Mouse (Mus musculus) cerebellum, adult 2 months (tissue): ENCODE results near the gene Panx3. TPM values are rescaled to one million over a fixed set of nuclear protein-coding genes. Genes with fewer than 3 reads are reported as not detected.

Source experiments
- DNase-seq, 2 experiments: peaks; one replicate each; pipeline ENCODE4 v3.0.0; 2021
- H3K27ac ChIP-seq: fragments of 200-500 bp; 2 replicates; pipeline ENCODE4 v1.5.1; 2012; ENCODE audit warnings: low read length, control low read depth, inconsistent platforms; ENCODE audit not compliant: insufficient read depth
- H3K27me3 ChIP-seq: fragments of 200-500 bp; 2 replicates; pipeline ENCODE4 v1.6.1; 2012; ENCODE audit warnings: inconsistent platforms, mild to moderate bottlenecking, low read length, moderate library complexity; ENCODE audit not compliant: control insufficient read depth, insufficient read depth
- H3K4me1 ChIP-seq: fragments of 200-500 bp; 2 replicates; pipeline ENCODE4 v1.6.1; 2011; ENCODE audit warnings: low read length; ENCODE audit not compliant: control insufficient read depth, insufficient read depth
- H3K4me3 ChIP-seq: fragments of 200-500 bp; replicated peaks from 2 replicates; pipeline ENCODE3; 2011; ENCODE audit warnings: mild to moderate bottlenecking, low read depth, low read length, control low read depth; ENCODE audit not compliant: insufficient read depth
- CTCF ChIP-seq: fragments of 200-500 bp; IDR thresholded peaks from 2 replicates; pipeline ENCODE4 v1.5.1; 2011; ENCODE audit warnings: low read depth, mild to moderate bottlenecking, control low read depth, low read length, moderate library complexity, borderline replicate concordance; ENCODE audit not compliant: insufficient read depth
- POLR2A ChIP-seq: fragments of 200-500 bp; IDR thresholded peaks from 2 replicates; pipeline ENCODE4 v1.6.1; 2011; ENCODE audit warnings: low read length, control low read depth, borderline replicate concordance; ENCODE audit not compliant: insufficient read depth
- WGBS: fragments of 180-500 bp; shearing (Covaris S2); methylation state at CpG from one replicate; pipeline ENCODE4 v1.1.7; 2018; 5-methylcytosine and 5-hydroxymethylcytosine counted together
- polyA plus RNA-seq: library from polyadenylated mRNA; depleted of rRNA; stranded (reverse); fragments of >200 nt; gene quantifications from 2 replicates; pipeline ENCODE4 v1.2.3, GENCODE M21; 2012

The Panx3 gene
- polyA plus RNA-seq, 1 experiment = not detected

GRCm38 (mm10) chr9:37650639-37651038, 18.4 kb downstream of the Panx3 start:
- TF ChIP-seq CTCF = no peak
- TF ChIP-seq POLR2A = no peak
- DNase-seq = no peak
- WGBS = 78% methylated on average over 5 of the region's 5 CpGs
- no peaks in the 10 kb centered on the region for H3K4me1 ChIP-seq
- H3K4me3 ChIP-seq = no peak overlapping the region
- H3K27ac ChIP-seq = no peak overlapping the region
- H3K27me3 ChIP-seq = no peaks in the 10 kb centered on the region

GRCm38 (mm10) chr9:37646246-37646645, 22.8 kb downstream of the Panx3 start:
- WGBS = 62% methylated on average over 3 of the region's 3 CpGs
- H3K4me3 ChIP-seq = no peak overlapping the region
- no peaks in the 10 kb centered on the region for H3K4me1 ChIP-seq
- TF ChIP-seq POLR2A (no peak), CTCF (no peak)
- no peak overlapping the region for H3K27ac ChIP-seq
- DNase-seq = no peak
- no peaks in the 10 kb centered on the region for H3K27me3 ChIP-seq

- Histone ChIP-seq H3K4me1 (no peaks in the 10 kb centered on the region), H3K27ac (no peak overlapping the region), H3K27me3 (no peaks in the 10 kb centered on the region), H3K4me3 (no peak overlapping the region)
- no peak for DNase-seq
- TF ChIP-seq POLR2A (no peak), CTCF (no peak)
- WGBS = 91% methylated on average over 3 of the region's 3 CpGs
These were observed 30.3 kb downstream of the Panx3 start for GRCm38 (mm10) chr9:37638721-37639120.

- H3K27me3 ChIP-seq = no peaks in the 10 kb centered on the region
- no peak for DNase-seq
- TF ChIP-seq CTCF = no peak
- no peak for TF ChIP-seq POLR2A
- no peaks in the 10 kb centered on the region for H3K4me1 ChIP-seq
- no peak overlapping the region for H3K4me3 ChIP-seq
- 32% methylated on average over 6 of the region's 6 CpGs for WGBS
- H3K27ac ChIP-seq = no peak overlapping the region
These were observed 32.1 kb downstream of the Panx3 start for GRCm38 (mm10) chr9:37636800-37637542.

GRCm38 (mm10) chr9:37636335-37636734, 32.7 kb downstream of the Panx3 start:
- no peaks in the 10 kb centered on the region for H3K27me3 ChIP-seq
- no peak overlapping the region for H3K4me3 ChIP-seq
- peak; percentile 60 to 65 for DNase-seq
- 13% methylated on average over 7 of the region's 7 CpGs for WGBS
- no peaks in the 10 kb centered on the region for H3K4me1 ChIP-seq
- H3K27ac ChIP-seq = no peak overlapping the region
- TF ChIP-seq POLR2A (no peak), CTCF (peak; percentile 90)

- Histone ChIP-seq H3K4me1 (no peaks in the 10 kb centered on the region), H3K4me3 (no peak overlapping the region), H3K27ac (no peak overlapping the region), H3K27me3 (no peaks in the 10 kb centered on the region)
- TF ChIP-seq POLR2A = no peak
- TF ChIP-seq CTCF = no peak
- no peak for DNase-seq
- 95% methylated on average over 3 of the region's 3 CpGs for WGBS
These were observed 34.8 kb downstream of the Panx3 start for GRCm38 (mm10) chr9:37634269-37634668.

GRCm38 (mm10) chr9:37632305-37632704, 36.7 kb downstream of the Panx3 start:
- no peak for TF ChIP-seq POLR2A
- TF ChIP-seq CTCF = no peak
- no peak overlapping the region for H3K4me3 ChIP-seq
- no peak for DNase-seq
- no peaks in the 10 kb centered on the region for H3K4me1 ChIP-seq
- WGBS = 93% methylated on average over 2 of the region's 2 CpGs
- no peaks in the 10 kb centered on the region for H3K27me3 ChIP-seq
- no peak overlapping the region for H3K27ac ChIP-seq

GRCm38 (mm10) chr9:37629941-37630340, 39.1 kb downstream of the Panx3 start:
- H3K4me1 ChIP-seq = peaks cover 13% of the 10 kb centered on the region
- no peaks in the 10 kb centered on the region for H3K27me3 ChIP-seq
- no peak for TF ChIP-seq CTCF
- no peak for TF ChIP-seq POLR2A
- DNase-seq = no peak
- 90% methylated on average over 2 of the region's 2 CpGs for WGBS
- H3K4me3 ChIP-seq = no peak overlapping the region
- H3K27ac ChIP-seq = no peak overlapping the region

GRCm38 (mm10) chr9:37628581-37628980, 40.5 kb downstream of the Panx3 start:
- no peak for DNase-seq
- no peak overlapping the region for H3K27ac ChIP-seq
- WGBS = 78% methylated on average over 4 of the region's 4 CpGs
- no peaks in the 10 kb centered on the region for H3K27me3 ChIP-seq
- no peak overlapping the region for H3K4me3 ChIP-seq
- H3K4me1 ChIP-seq = peaks cover 13% of the 10 kb centered on the region
- no peak for TF ChIP-seq POLR2A
